Mouse (Mus musculus): ENCODE measurements around the gene Chrna1.

DNA sequence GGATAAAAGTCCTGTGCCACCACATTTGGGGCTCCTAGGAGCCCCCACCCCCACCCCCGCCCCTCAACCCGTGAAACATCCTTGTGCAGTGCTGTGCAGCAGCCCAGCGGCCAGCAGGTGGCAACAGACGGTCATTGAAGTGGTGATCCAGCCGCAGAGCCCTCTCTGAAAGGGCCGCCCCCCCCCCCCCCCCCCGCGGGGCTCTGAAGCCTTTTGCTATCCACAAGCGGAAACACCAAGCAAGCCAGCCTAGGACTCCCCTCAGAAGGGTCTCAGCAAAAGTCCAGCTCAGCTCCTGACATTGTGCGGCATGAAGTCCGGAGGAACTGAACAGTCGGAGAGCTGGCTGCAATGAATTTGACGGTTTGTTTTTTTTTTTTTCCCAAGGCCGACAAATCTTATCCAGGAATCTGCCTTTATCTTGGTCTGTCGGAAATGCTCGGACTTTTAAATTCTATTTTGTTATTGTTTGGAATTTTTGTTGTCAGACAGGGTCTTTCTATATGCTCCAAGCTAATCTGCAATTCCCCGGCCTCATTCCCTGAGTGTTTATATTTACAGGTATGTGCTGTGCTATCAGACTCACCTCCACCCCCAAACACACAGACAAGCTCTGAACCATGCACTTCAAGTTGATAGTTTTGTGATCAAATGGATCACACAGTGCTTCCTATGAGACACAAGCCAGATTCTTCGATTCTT lies 4.7 kb upstream of the Chrna1 start:
- TF ChIP-seq CTCF (IDR thresholded peaks at IDR 0.05; ENCODE audit: extremely low read depth, insufficient read depth, low read length) (peak; percentile 52), POLR2A (IDR thresholded peaks at IDR 0.05; ENCODE audit: extremely low read depth, insufficient read depth, low read length) (peak; percentile 66)

Measured in cortical plate, adult 2 months (tissue).